Mouse (Mus musculus) testis, adult 2 months (tissue): ENCODE results near the gene Mcpt2. TPM values are rescaled to one million over a fixed set of nuclear protein-coding genes. Genes with fewer than 3 reads are reported as not detected.
"Not testable (repeated sequence)": the region's sequence is repeated elsewhere in the genome, so short reads cannot be mapped to it uniquely, and the experiment has no call there.

Source experiments
- H3K27ac ChIP-seq: fragments of 200-500 bp; 2 replicates; pipeline ENCODE4 v1.5.1; 2012; ENCODE audit warnings: low read depth, low read length; ENCODE audit not compliant: control insufficient read depth, insufficient read depth
- H3K27me3 ChIP-seq: fragments of 200-500 bp; 2 replicates; pipeline ENCODE4 v1.6.1; 2012; ENCODE audit warnings: mild to moderate bottlenecking, low read length, moderate library complexity; ENCODE audit not compliant: control insufficient read depth, insufficient read depth
- H3K36me3 ChIP-seq: fragments of 200-500 bp; 2 replicates; pipeline ENCODE4 v1.6.1; 2012; ENCODE audit warnings: mild to moderate bottlenecking, low read length; ENCODE audit not compliant: control insufficient read depth, insufficient read depth
- H3K4me1 ChIP-seq: fragments of 200-500 bp; 2 replicates; pipeline ENCODE4 v1.6.1; 2012; ENCODE audit warnings: low read length; ENCODE audit not compliant: control insufficient read depth, insufficient read depth
- H3K4me3 ChIP-seq: fragments of 200-500 bp; 2 replicates; pipeline ENCODE4 v1.5.1; 2012; ENCODE audit warnings: low read depth, mild to moderate bottlenecking, low read length, moderate library complexity, mixed read lengths; ENCODE audit not compliant: control insufficient read depth
- CTCF ChIP-seq: fragments of 200-500 bp; IDR thresholded peaks from 2 replicates; pipeline ENCODE4 v1.5.1; 2012; ENCODE audit warnings: low read depth, mild to moderate bottlenecking, inconsistent platforms, low read length, moderate library complexity; ENCODE audit not compliant: control insufficient read depth, insufficient read depth, insufficient replicate concordance
- POLR2A ChIP-seq: fragments of 200-500 bp; IDR thresholded peaks from 2 replicates; pipeline ENCODE4 v1.6.1; 2012; ENCODE audit warnings: low read depth, mild to moderate bottlenecking, inconsistent platforms, low read length, moderate library complexity; ENCODE audit not compliant: control insufficient read depth
- polyA plus RNA-seq: library from polyadenylated mRNA; depleted of rRNA; stranded (reverse); fragments of >200 nt; gene quantifications from 2 replicates; pipeline ENCODE4 v1.2.3, GENCODE M21; 2012; rRNA removed

The Mcpt2 gene
- not detected in 2 replicates for polyA plus RNA-seq

- not testable (repeated sequence) for H3K36me3 ChIP-seq, H3K4me1 ChIP-seq
Measured at GRCm38 (mm10) chr14:56041792-56042191, at the start of gene Mcpt2. TSS of gene Mcpt2 (plus strand) at chr14:56042041.

GRCm38 (mm10) chr14:56013147-56013546, 28.7 kb upstream of the Mcpt2 start:
- TF ChIP-seq CTCF (no peak), POLR2A (no peak)
- Histone ChIP-seq H3K27ac (no peak overlapping the region), H3K36me3 (no peaks in the 10 kb centered on the region), H3K4me3 (no peak overlapping the region), H3K27me3 (no peaks in the 10 kb centered on the region), H3K4me1 (no peaks in the 10 kb centered on the region; the same call in 1 of the 2 replicates)

More at GRCm38 (mm10) chr14:56041792-56042191, at the start of gene Mcpt2:
- not testable (repeated sequence) for H3K27me3 ChIP-seq, H3K4me3 ChIP-seq, H3K27ac ChIP-seq

GRCm38 (mm10) chr14:56013924-56014323, 27.9 kb upstream of the Mcpt2 start:
- H3K27ac ChIP-seq = no peak overlapping the region
- H3K4me3 ChIP-seq = no peak overlapping the region
- H3K27me3 ChIP-seq = no peaks in the 10 kb centered on the region
- TF ChIP-seq CTCF (no peak), POLR2A (no peak)
- H3K36me3 ChIP-seq = no peaks in the 10 kb centered on the region
- H3K4me1 ChIP-seq = no peaks in the 10 kb centered on the region; the same call in 1 of the 2 replicates

- not testable (repeated sequence) for H3K4me1 ChIP-seq, H3K27ac ChIP-seq, H3K4me3 ChIP-seq, H3K36me3 ChIP-seq, H3K27me3 ChIP-seq
Measured at GRCm38 (mm10) chr14:56017671-56018070, 24.2 kb upstream of the Mcpt2 start, which contains the start of gene Mcpt1. TSS of gene Mcpt1 (plus strand) at chr14:56017971.

- no peak overlapping the region for H3K4me3 ChIP-seq
- H3K27ac ChIP-seq = no peak overlapping the region
- H3K36me3 ChIP-seq = no peaks in the 10 kb centered on the region
- H3K4me1 ChIP-seq = no peaks in the 10 kb centered on the region
- TF ChIP-seq CTCF (no peak), POLR2A (no peak)
- H3K27me3 ChIP-seq = no peaks in the 10 kb centered on the region
Measured at GRCm38 (mm10) chr14:56019446-56019845, 22.4 kb upstream of the Mcpt2 start.

GRCm38 (mm10) chr14:56021305-56021704, 20.5 kb upstream of the Mcpt2 start:
- not testable (repeated sequence) for H3K27ac ChIP-seq, H3K4me3 ChIP-seq, H3K4me1 ChIP-seq, H3K27me3 ChIP-seq, H3K36me3 ChIP-seq

GRCm38 (mm10) chr14:56030395-56030794, 11.4 kb upstream of the Mcpt2 start, which contains the start of gene Mcpt9:
TSS of gene Mcpt9 (minus strand) at chr14:56030495.
- not testable (repeated sequence) for H3K36me3 ChIP-seq, H3K4me3 ChIP-seq, H3K4me1 ChIP-seq, H3K27me3 ChIP-seq, H3K27ac ChIP-seq

GRCm38 (mm10) chr14:56034433-56034832, 7.4 kb upstream of the Mcpt2 start:
- Histone ChIP-seq H3K27me3 (no peaks in the 10 kb centered on the region), H3K27ac (no peak overlapping the region)
- no peak for TF ChIP-seq CTCF
- TF ChIP-seq POLR2A = no peak

More at GRCm38 (mm10) chr14:56034433-56034832, 7.4 kb upstream of the Mcpt2 start:
- no peaks in the 10 kb centered on the region for H3K4me1 ChIP-seq
- H3K36me3 ChIP-seq = no peaks in the 10 kb centered on the region
- H3K4me3 ChIP-seq = no peak overlapping the region
